Mouse (Mus musculus) C2C12 (cell line): ENCODE measurements at regions not wholly inside any gene's neighbourhood (a gene's known extent, or its start where the extent isn't known, plus 50 kb on each side); places are given as distances from the start of the nearest gene placed in this dataset.

ENCODE experiments used
- CTCF ChIP-seq: IDR thresholded peaks from one replicate; pipeline ENCODE4 v1.5.1; 2011; ENCODE audit not compliant: control insufficient read depth, insufficient read depth, insufficient read length
- FOSL1 ChIP-seq: IDR thresholded peaks from one replicate; pipeline ENCODE4 v1.8.0; 2011; ENCODE audit warnings: mild to moderate bottlenecking, low read length; ENCODE audit not compliant: poor library complexity, insufficient read depth, severe bottlenecking
- MAX ChIP-seq: IDR thresholded peaks from one replicate; pipeline ENCODE4 v1.6.1; 2011; ENCODE audit warnings: mild to moderate bottlenecking, control low read depth
- MYOG ChIP-seq: IDR thresholded peaks from one replicate; pipeline ENCODE4 v1.6.1; 2011; ENCODE audit not compliant: control insufficient read depth, insufficient read length; ENCODE audit errors: extremely low read depth
- USF1 ChIP-seq: IDR thresholded peaks from one replicate; pipeline ENCODE4 v1.6.1; 2011; ENCODE audit warnings: low read depth, mild to moderate bottlenecking, control low read depth, moderate library complexity

DNA sequence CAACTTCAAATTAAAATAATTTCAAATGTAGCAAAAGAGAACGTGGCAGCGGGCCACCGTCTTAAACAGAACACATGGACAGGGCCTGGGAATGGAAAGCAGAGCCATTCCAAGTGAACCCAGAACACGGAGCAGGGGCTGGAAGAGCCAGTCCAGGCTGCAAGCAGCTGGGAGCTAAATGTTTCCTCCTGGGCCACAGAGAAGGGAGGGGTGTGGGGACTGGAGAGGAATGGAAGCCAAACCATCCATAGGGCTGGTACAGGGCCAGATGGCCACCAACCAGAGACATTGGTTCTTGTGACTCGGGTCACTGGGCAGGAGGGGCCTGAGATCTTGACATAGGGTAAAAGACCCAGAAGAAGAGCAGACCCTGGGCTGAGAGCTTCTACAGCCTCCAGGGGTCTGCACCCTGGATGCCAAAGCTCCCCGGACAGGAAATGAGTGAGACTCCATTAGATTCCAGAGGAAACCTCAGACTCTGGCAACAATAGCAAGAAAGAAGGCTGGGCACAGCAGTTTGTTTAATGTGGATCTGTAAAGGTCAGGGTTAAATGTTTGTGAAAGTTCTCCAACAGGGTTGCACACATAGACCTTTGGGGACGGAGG lies 333.1 kb upstream of the Nrp1 start:
- TF ChIP-seq MAX (no peak), CTCF (no peak), MYOG (no peak), FOSL1 (no peak), USF1 (no peak)
